Comparison of ENCODE assay signal across 38 mouse cellular contexts in genomic region chr16:50559163-50559771, GRCm38 (mm10). TPM values are rescaled to one million over a fixed set of nuclear protein-coding genes. Genes with fewer than 3 reads are reported as not detected.
DNase-seq lines count a peak whose midpoint lies in the region; ATAC-seq and TF ChIP-seq lines count a peak whose summit lies in the region.
"Had no signal": no experiment of that assay in that cellular context is flagged by ENCODE, and none has a peak within 500 bp of the region (broad histone marks: within the 10 kb centered on the region; RNA-seq: fewer than 3 reads in every experiment).

No protein-coding gene starts in this region.

- dilution Hi-C loops in CH12.LX (cut with MboI; ENCODE audit: extremely low pct_ligation_motif_present, extremely low pct_unique_long_range_greater_than_20kb, low sequenced_read_pairs): no loop called here

- TF ChIP-seq CTCF in forebrain, postnatal 0 days (IDR thresholded peaks at IDR 0.05; ENCODE audit: low read depth): peak; percentile 11; the same call in 1 of the 2 replicates
- TF ChIP-seq CTCF in CH12.LX (conservative IDR thresholded peaks at IDR 0.05 in 1 of 2, IDR thresholded peaks at IDR 0.05 in 1 of 2; ENCODE audit: low read depth in 2 of 2, low read length in 2 of 2): peak in 1 of 2 experiments; percentile 41; a peak in 2 of 4 replicates

- 0 out of 2 replicates have a peak, but pooled peaks cover 3% of the 10 kb centered on the region for H3K79me2 ChIP-seq in CH12.LX (replicated peaks; ENCODE audit: control insufficient read depth, extremely low read depth, insufficient read depth, poor library complexity, severe bottlenecking)

- no peak overlapping the region for H3K4me2 ChIP-seq in forebrain, postnatal 0 days (ENCODE audit: low read depth)
- H3K4me2 ChIP-seq in forebrain, embryonic 12.5 days: no peak overlapping the region
- no peak overlapping the region for H3K4me2 ChIP-seq in CH12.LX (ENCODE audit: insufficient read depth, low read depth, poor library complexity, severe bottlenecking)
- H3K4me2 ChIP-seq in stomach, embryonic 14.5 days (replicated peaks; ENCODE audit: low read depth, low read length): no peak overlapping the region
- H3K4me2 ChIP-seq: forebrain, embryonic 15.5 days; heart, embryonic 12.5 days; hindbrain, embryonic 14.5 days; limb, embryonic 13.5 days; liver, embryonic 13.5 days; midbrain, embryonic 11.5 days; neural tube, embryonic 13.5 days had no signal

- no peak for TF ChIP-seq POLR2A in CH12.LX (IDR thresholded peaks at IDR 0.05; ENCODE audit: low read depth, low read length)

- no peaks in the 10 kb centered on the region for H3K4me1 ChIP-seq in forebrain, postnatal 0 days (ENCODE audit: insufficient read depth)
- no peaks in the 10 kb centered on the region for H3K4me1 ChIP-seq in forebrain, embryonic 12.5 days
- H3K4me1 ChIP-seq in CH12.LX (ENCODE audit: control insufficient read depth in 1 of 2, insufficient read depth in 2 of 2): no peaks in the 10 kb centered on the region
- H3K4me1 ChIP-seq in stomach, embryonic 14.5 days (ENCODE audit: control insufficient read depth, insufficient read depth, low read length): no peaks in the 10 kb centered on the region
- H3K4me1 ChIP-seq: forebrain, embryonic 15.5 days; heart, embryonic 12.5 days; limb, embryonic 13.5 days; liver, embryonic 13.5 days; neural tube, embryonic 13.5 days had no signal

- H3K4me3 ChIP-seq in forebrain, postnatal 0 days (ENCODE audit: low read depth, low read length): no peak overlapping the region
- no peak overlapping the region for H3K4me3 ChIP-seq in forebrain, embryonic 12.5 days (replicated peaks)
- H3K4me3 ChIP-seq in CH12.LX (replicated peaks in 1 of 3; ENCODE audit: low read depth in 2 of 3, low read length in 2 of 3, poor library complexity in 1 of 3): no peak overlapping the region
- no peak overlapping the region for H3K4me3 ChIP-seq in stomach, embryonic 14.5 days (ENCODE audit: low read depth, low read length)
- H3K4me3 ChIP-seq: forebrain, embryonic 15.5 days; heart, adult 2 months; heart, embryonic 12.5 days; limb, embryonic 13.5 days; liver, embryonic 13.5 days; neural tube, embryonic 13.5 days had no signal

- H3K9ac ChIP-seq in forebrain, postnatal 0 days: no peak overlapping the region
- H3K9ac ChIP-seq in forebrain, embryonic 12.5 days: no peak overlapping the region
- H3K9ac ChIP-seq in CH12.LX (ENCODE audit: insufficient read depth, low read depth): no peak overlapping the region
- H3K9ac ChIP-seq in stomach, embryonic 14.5 days (replicated peaks; ENCODE audit: low read depth, low read length): no peak overlapping the region
- H3K9ac ChIP-seq: forebrain, embryonic 15.5 days; heart, embryonic 12.5 days; hindbrain, embryonic 14.5 days; limb, embryonic 13.5 days; liver, embryonic 13.5 days; neural tube, embryonic 13.5 days had no signal

- no peak; the same call in 1 of the 2 replicates for ATAC-seq in forebrain, postnatal 0 days
- no peak for ATAC-seq in forebrain, embryonic 12.5 days (ENCODE audit: low FRiP score)
- peak; percentile 67; the same call in 1 of the 2 replicates for ATAC-seq in stomach, embryonic 14.5 days (ENCODE audit: insufficient number of reproducible peaks, insufficient read depth, low FRiP score, low read depth)
- no peak for ATAC-seq in megakaryocyte-erythroid progenitor cell, adult 5-6 weeks (replicated peaks; ENCODE audit: low FRiP score, low TSS enrichment, poor library complexity, severe bottlenecking)
- ATAC-seq: activated CD4-positive, CD25-positive, alpha-beta regulatory T cell, adult 4 months; forebrain, embryonic 15.5 days had no signal

- no peaks in the 10 kb centered on the region for H3K36me3 ChIP-seq in forebrain, postnatal 0 days (ENCODE audit: insufficient read depth)
- no peaks in the 10 kb centered on the region for H3K36me3 ChIP-seq in forebrain, embryonic 12.5 days (replicated peaks)
- H3K36me3 ChIP-seq in CH12.LX (replicated peaks in 1 of 2; ENCODE audit: control insufficient read depth in 1 of 2, insufficient read depth in 1 of 2, low read length in 1 of 2): peaks cover 35 to 65% of the 10 kb centered on the region in 2 experiments
- H3K36me3 ChIP-seq in stomach, embryonic 14.5 days (ENCODE audit: control insufficient read depth, insufficient read depth, low read length): no peaks in the 10 kb centered on the region
- H3K36me3 ChIP-seq: forebrain, embryonic 15.5 days; heart, embryonic 12.5 days; limb, embryonic 13.5 days; liver, embryonic 13.5 days; neural tube, embryonic 13.5 days had no signal

- no peak for DNase-seq in forebrain, postnatal 0 days
- no peak for DNase-seq in CH12.LX (ENCODE audit: extremely low read depth)
- peak; percentile 6 for DNase-seq in brain, adult 2 months (ENCODE audit: low read depth, low spot score)
- DNase-seq in frontal cortex, postnatal 25 days (ENCODE audit: low spot score in 2 of 2): no peak
- no peak for DNase-seq in spleen, postnatal 14 days (ENCODE audit: low spot score in 2 of 2)
- DNase-seq: adrenal gland, adult 8-10 months; cerebellum, adult 8-10 months; cerebellum, postnatal 25 days; heart, adult 2 months; heart, postnatal 4 days; kidney, adult 11 months; kidney, postnatal 14 days; liver, embryonic 13.5 days; lung, adult 2 months; lung, postnatal 10 days; right cerebral cortex, postnatal 14 days had no signal

- peak; percentile 37 for TF ChIP-seq RAD21 in CH12.LX (IDR thresholded peaks at IDR 0.05; ENCODE audit: low read depth, low read length)

- no peak for TF ChIP-seq EP300 in CH12.LX (IDR thresholded peaks at IDR 0.05; ENCODE audit: low read length)

- H3K9me3 ChIP-seq in forebrain, postnatal 0 days (ENCODE audit: low read length): no peaks in the 10 kb centered on the region
- H3K9me3 ChIP-seq in forebrain, embryonic 12.5 days: no peaks in the 10 kb centered on the region
- no peaks in the 10 kb centered on the region for H3K9me3 ChIP-seq in CH12.LX (replicated peaks; ENCODE audit: low read length)
- H3K9me3 ChIP-seq in stomach, embryonic 14.5 days (ENCODE audit: control insufficient read depth, low read depth, low read length): no peaks in the 10 kb centered on the region
- H3K9me3 ChIP-seq: forebrain, embryonic 15.5 days; heart, embryonic 12.5 days; limb, embryonic 13.5 days; liver, embryonic 13.5 days; neural tube, embryonic 13.5 days had no signal

- H3K27me3 ChIP-seq in forebrain, postnatal 0 days (ENCODE audit: insufficient read depth, low read length): no peaks in the 10 kb centered on the region
- H3K27me3 ChIP-seq in forebrain, embryonic 12.5 days: no peaks in the 10 kb centered on the region
- H3K27me3 ChIP-seq in CH12.LX (replicated peaks): no peaks in the 10 kb centered on the region
- no peaks in the 10 kb centered on the region for H3K27me3 ChIP-seq in stomach, embryonic 14.5 days (ENCODE audit: control insufficient read depth, insufficient read depth, low read length)
- H3K27me3 ChIP-seq: forebrain, embryonic 15.5 days; heart, embryonic 12.5 days; limb, embryonic 13.5 days; liver, embryonic 13.5 days; neural tube, embryonic 13.5 days had no signal

- no peak overlapping the region for H3K27ac ChIP-seq in forebrain, postnatal 0 days (ENCODE audit: low read depth, low read length)
- no peak overlapping the region for H3K27ac ChIP-seq in forebrain, embryonic 12.5 days
- no peak overlapping the region for H3K27ac ChIP-seq in CH12.LX (ENCODE audit: insufficient read depth, low read depth)
- H3K27ac ChIP-seq in stomach, embryonic 14.5 days (ENCODE audit: low read length): no peak overlapping the region
- H3K27ac ChIP-seq: forebrain, embryonic 15.5 days; heart, adult 2 months; hindbrain, embryonic 14.5 days; limb, embryonic 13.5 days; liver, embryonic 13.5 days; neural tube, embryonic 13.5 days had no signal

- WGBS in forebrain, postnatal 0 days: 81% methylated on average over 6 of the region's 6 CpGs
- 80% methylated on average over 6 of the region's 6 CpGs for WGBS in forebrain, embryonic 12.5 days
- WGBS in stomach, embryonic 14.5 days: 58% methylated on average over 6 of the region's 6 CpGs

- in situ Hi-C loops in CH12.LX (cut with MboI; ENCODE audit: low pct_ligation_motif_present, low pct_unique_long_range_greater_than_20kb, low sequenced_read_pairs): no loop called here

TF ChIP-seq in CH12.LX, 34 proteins besides CTCF, POLR2A, EP300 and RAD21:
- no peak for TF ChIP-seq BHLHE40 (IDR thresholded peaks at IDR 0.05; ENCODE audit: low read depth, low read length)
- no peak for TF ChIP-seq MEF2A (IDR thresholded peaks at IDR 0.05; ENCODE audit: borderline replicate concordance, low read depth, low read length)
- TF ChIP-seq SMC3 (IDR thresholded peaks at IDR 0.05; ENCODE audit: low read depth, low read length): peak; percentile 31
- no peak for TF ChIP-seq RCOR1 (conservative IDR thresholded peaks at IDR 0.05; ENCODE audit: low read depth, low read length)

RNA-seq across cellular contexts. Expression of gene Ccdc54, which starts 31.7 kb away (rescaled TPM):
- not detected in 2 replicates for total RNA-seq in forebrain, postnatal 0 days (2014; rRNA removed)
- not detected in 2 replicates for polyA plus RNA-seq in forebrain, postnatal 0 days (2015; fragmentation: Nextera tagmentation; extraction: Ambion mirVana)
- polyA plus RNA-seq in forebrain, embryonic 12.5 days (2016; fragmentation: Nextera tagmentation; extraction: Ambion mirVana): not detected in 2 replicates
- total RNA-seq in CH12.LX (2012; rRNA removed) (not detected in 2 replicates), CH12.LX (2014; rRNA removed) (not detected in 2 replicates)
- polyA plus RNA-seq in CH12.LX (2012; ENCODE audit: insufficient read length, low read depth): not detected in 2 replicates
- not detected in 2 replicates for polyA plus RNA-seq in stomach, embryonic 14.5 days (2014; fragmentation: Nextera tagmentation; extraction: Ambion mirVana)
- not detected in 2 replicates for total RNA-seq in megakaryocyte-erythroid progenitor cell, adult 5-6 weeks (2014; fragmentation: Nextera tagmentation)
- not detected in 2 replicates for total RNA-seq in megakaryocyte-erythroid progenitor cell, adult 5-6 weeks (2017)
- total RNA-seq: adrenal gland, adult 8-10 months; adrenal gland, postnatal 4 days; gastrocnemius, adult 8-10 months; gastrocnemius, postnatal 4 days; heart, adult 2 months; heart, postnatal 4 days; layer of hippocampus, postnatal 10 days; left cerebral cortex, adult 18-20 months; left cerebral cortex, postnatal 25 days; megakaryocyte progenitor cell, adult 5-6 weeks had no signal
- polyA plus RNA-seq: activated CD4-positive, CD25-positive, alpha-beta regulatory T cell, adult 4 months; embryonic facial prominence, embryonic 11.5 days; forebrain, embryonic 15.5 days; heart, embryonic 12.5 days; heart, postnatal 0 days; hindbrain, embryonic 14.5 days; kidney, embryonic 14.5 days; limb, embryonic 13.5 days; liver, embryonic 13.5 days; lung, adult 2 months; midbrain, embryonic 11.5 days; neural tube, embryonic 13.5 days; small intestine, adult 2 months; thymus, postnatal 0 days had no signal
